9 mouse cellular contexts compared by ENCODE assay signal in genomic region chr12:113041481-113042439, GRCm38 (mm10). TPM values are rescaled to one million over a fixed set of nuclear protein-coding genes. Genes with fewer than 3 reads are reported as not detected.
DNase-seq lines count a peak whose midpoint lies in the region; ATAC-seq and TF ChIP-seq lines count a peak whose summit lies in the region.
"Had no signal": no experiment of that assay in that cellular context is flagged by ENCODE, and none has a peak within 500 bp of the region (broad histone marks: within the 10 kb centered on the region; RNA-seq: fewer than 3 reads in every experiment).

No protein-coding gene starts in this region.

- peak; percentile 58 to 74 for DNase-seq in heart, adult 18-20 months
- peak; percentile 45 for DNase-seq in R1 (ENCODE audit: low read depth, low spot score)
- peak; percentile 50 to 52 for DNase-seq in frontal cortex, postnatal 10 days (ENCODE audit: low spot score in 2 of 2)
- peak; percentile 41 for DNase-seq in kidney, postnatal 0 days (ENCODE audit: low spot score)
- no peak for DNase-seq in liver, embryonic 14.5 days (ENCODE audit: low read depth in 3 of 3, low spot score in 3 of 3)
- peak; percentile 79 for DNase-seq in right cerebral cortex, adult 18-20 months
- no peak for DNase-seq in urinary bladder, postnatal 36 days (ENCODE audit: low spot score in 2 of 2)

- no peak for TF ChIP-seq EP300 in liver, embryonic 14.5 days (IDR thresholded peaks at IDR 0.05; ENCODE audit: low read depth)

- H3K4me2 ChIP-seq in heart, embryonic 11.5 days = no peak overlapping the region
- H3K4me2 ChIP-seq in kidney, postnatal 0 days (ENCODE audit: low read length) = no peak overlapping the region
- H3K4me2 ChIP-seq in liver, embryonic 14.5 days (ENCODE audit: low read depth) = no peak overlapping the region

- TF ChIP-seq CTCF in kidney, postnatal 0 days (IDR thresholded peaks at IDR 0.05; ENCODE audit: low read depth) = no peak
- no peak for TF ChIP-seq CTCF in liver, embryonic 14.5 days (IDR thresholded peaks at IDR 0.05; ENCODE audit: low read depth)

- H3K4me3 ChIP-seq in heart, embryonic 11.5 days (ENCODE audit: low read depth, low read length) = no peak overlapping the region
- no peak overlapping the region for H3K4me3 ChIP-seq in kidney, postnatal 0 days (replicated peaks; ENCODE audit: low read depth, low read length)
- no peak overlapping the region for H3K4me3 ChIP-seq in liver, embryonic 14.5 days (ENCODE audit: insufficient read depth in 1 of 2, low read depth in 2 of 2, low read length in 2 of 2)

- H3K36me3 ChIP-seq in heart, embryonic 11.5 days (ENCODE audit: control insufficient read depth, insufficient read depth, low read length) = no peaks in the 10 kb centered on the region
- H3K36me3 ChIP-seq in kidney, postnatal 0 days (ENCODE audit: insufficient read depth, low read length) = peaks cover 5% of the 10 kb centered on the region; the same call in 1 of the 2 replicates
- peaks cover 1% of the 10 kb centered on the region; the same call in 1 of the 2 replicates for H3K36me3 ChIP-seq in liver, embryonic 14.5 days (replicated peaks; ENCODE audit: control insufficient read depth, insufficient read depth, low read depth)

- H3K27me3 ChIP-seq in heart, embryonic 11.5 days (ENCODE audit: control insufficient read depth, insufficient read depth, low read length) = no peaks in the 10 kb centered on the region
- H3K27me3 ChIP-seq in kidney, postnatal 0 days (ENCODE audit: insufficient read depth, low read length) = no peaks in the 10 kb centered on the region
- no peaks in the 10 kb centered on the region for H3K27me3 ChIP-seq in liver, embryonic 14.5 days (ENCODE audit: control insufficient read depth, insufficient read depth, low read length)

- ATAC-seq in heart, embryonic 11.5 days (replicated peaks; ENCODE audit: insufficient number of reproducible peaks, low FRiP score, low TSS enrichment) = no peak
- ATAC-seq in kidney, postnatal 0 days (replicated peaks; ENCODE audit: low FRiP score, low read depth) = no peak
- ATAC-seq in liver, embryonic 14.5 days (ENCODE audit: insufficient read depth) = peak; percentile 58; the same call in 1 of the 2 replicates

- no peak overlapping the region for H3K27ac ChIP-seq in heart, embryonic 11.5 days (ENCODE audit: low read depth, low read length)
- no peak overlapping the region for H3K27ac ChIP-seq in kidney, postnatal 0 days
- H3K27ac ChIP-seq in liver, embryonic 14.5 days = peak overlapping the region; percentile 78

- no peak overlapping the region for H3K9ac ChIP-seq in heart, embryonic 11.5 days (ENCODE audit: low read depth, low read length)
- H3K9ac ChIP-seq in kidney, postnatal 0 days (ENCODE audit: low read depth, low read length) = no peak overlapping the region
- H3K9ac ChIP-seq in liver, embryonic 14.5 days (replicated peaks) = no peak overlapping the region

- WGBS in heart, embryonic 11.5 days (ENCODE audit: insufficient replicate concordance) = 65% methylated on average over 15 of the region's 15 CpGs
- 64% methylated on average over 15 of the region's 15 CpGs for WGBS in kidney, postnatal 0 days
- 60% methylated on average over 14 of the region's 15 CpGs for WGBS in liver, embryonic 14.5 days (ENCODE audit: insufficient replicate concordance)

- H3K9me3 ChIP-seq in heart, embryonic 11.5 days (replicated peaks; ENCODE audit: control insufficient read depth, low read length) = no peaks in the 10 kb centered on the region
- H3K9me3 ChIP-seq in kidney, postnatal 0 days (replicated peaks; ENCODE audit: low read length) = no peaks in the 10 kb centered on the region
- H3K9me3 ChIP-seq in liver, embryonic 14.5 days (ENCODE audit: control insufficient read depth, low read length) = no peaks in the 10 kb centered on the region
- H3K9me3 ChIP-seq: G1E had no signal

- peaks cover 6% of the 10 kb centered on the region; the same call in 1 of the 2 replicates for H3K4me1 ChIP-seq in heart, embryonic 11.5 days (ENCODE audit: control insufficient read depth, insufficient read depth, low read length)
- no peaks in the 10 kb centered on the region for H3K4me1 ChIP-seq in kidney, postnatal 0 days (replicated peaks; ENCODE audit: insufficient read depth, low read length)
- peaks cover 27 to 36% of the 10 kb centered on the region in 2 experiments for H3K4me1 ChIP-seq in liver, embryonic 14.5 days (replicated peaks; ENCODE audit: control insufficient read depth in 2 of 2, insufficient read depth in 2 of 2, low read length in 1 of 2)

RNA-seq across cellular contexts. Expression of gene Pacs2, which starts 27.5 kb away (rescaled TPM):
- 10 to 100 TPM; 33.1 to 37.1 TPM for total RNA-seq in heart, adult 18-20 months (2021)
- polyA plus RNA-seq in heart, embryonic 11.5 days (2014; fragmentation: Nextera tagmentation; extraction: Ambion mirVana) = 7.3 and 11.3 TPM in 2 replicates
- 7.9 and 9.5 TPM in 2 replicates for polyA plus RNA-seq in kidney, postnatal 0 days (2015; fragmentation: Nextera tagmentation; extraction: Ambion mirVana)
- polyA plus RNA-seq in liver, embryonic 14.5 days (2012; rRNA removed) = 9.1 and 11.7 TPM in 2 replicates
- 3.7 and 5.4 TPM in 2 replicates for polyA plus RNA-seq in liver, embryonic 14.5 days (2014; fragmentation: Nextera tagmentation; extraction: Ambion mirVana)

RNA-seq across cellular contexts. Expression of gene Tex22, which starts 32.5 kb away (rescaled TPM):
- not detected for total RNA-seq in heart, adult 18-20 months (2021)
- 0.16 TPM in 1 of 2 replicates, not detected in the other for polyA plus RNA-seq in heart, embryonic 11.5 days (2014; fragmentation: Nextera tagmentation; extraction: Ambion mirVana)
- not detected in 2 replicates for polyA plus RNA-seq in kidney, postnatal 0 days (2015; fragmentation: Nextera tagmentation; extraction: Ambion mirVana)
- polyA plus RNA-seq in liver, embryonic 14.5 days (2012; rRNA removed) = 0.02 TPM in 1 of 2 replicates, not detected in the other
- polyA plus RNA-seq in liver, embryonic 14.5 days (2014; fragmentation: Nextera tagmentation; extraction: Ambion mirVana) = not detected in 2 replicates
- polyA plus RNA-seq: G1E had no signal

RNA-seq across cellular contexts. Expression of gene Brf1, which starts 41.3 kb away (rescaled TPM):
- 10 to 100 TPM; 21.4 to 26.4 TPM for total RNA-seq in heart, adult 18-20 months (2021)
- polyA plus RNA-seq in heart, embryonic 11.5 days (2014; fragmentation: Nextera tagmentation; extraction: Ambion mirVana) = 33.7 and 39.5 TPM in 2 replicates
- polyA plus RNA-seq in kidney, postnatal 0 days (2015; fragmentation: Nextera tagmentation; extraction: Ambion mirVana) = 41.4 and 43.6 TPM in 2 replicates
- polyA plus RNA-seq in liver, embryonic 14.5 days (2012; rRNA removed) = 21.5 and 32.0 TPM in 2 replicates
- 19.5 and 22.5 TPM in 2 replicates for polyA plus RNA-seq in liver, embryonic 14.5 days (2014; fragmentation: Nextera tagmentation; extraction: Ambion mirVana)

RNA-seq across cellular contexts. Expression of gene Mta1, which starts 56.3 kb away (rescaled TPM):
- 10 to 100 TPM; 43.9 to 46.2 TPM for total RNA-seq in heart, adult 18-20 months (2021)
- 12.3 and 14.7 TPM in 2 replicates for polyA plus RNA-seq in heart, embryonic 11.5 days (2014; fragmentation: Nextera tagmentation; extraction: Ambion mirVana)
- 11.5 and 13.2 TPM in 2 replicates for polyA plus RNA-seq in kidney, postnatal 0 days (2015; fragmentation: Nextera tagmentation; extraction: Ambion mirVana)
- polyA plus RNA-seq in liver, embryonic 14.5 days (2012; rRNA removed) = 22.4 and 22.6 TPM in 2 replicates
- 4.7 and 6.3 TPM in 2 replicates for polyA plus RNA-seq in liver, embryonic 14.5 days (2014; fragmentation: Nextera tagmentation; extraction: Ambion mirVana)

Comparison
In these comparisons a context has a peak if more than half of its experiments do, and no peak if none do; other contexts are left out.
1. DNase-seq: peak in heart, adult 18-20 months (2 of 2), R1 (single experiment), frontal cortex, postnatal 10 days (2 of 2), kidney, postnatal 0 days (single experiment) and right cerebral cortex, adult 18-20 months (single experiment); none in liver, embryonic 14.5 days (0 of 3) and urinary bladder, postnatal 36 days (0 of 2).